Mouse (Mus musculus) heart, embryonic 14.5 days (tissue): ENCODE results near the gene Akt3. TPM values are rescaled to one million over a fixed set of nuclear protein-coding genes. Genes with fewer than 3 reads are reported as not detected.
A peak's percentile ranks its signal among the peaks of the same experiment; 100 is the strongest.

Source experiments
- ATAC-seq: fragments of 200-750 bp; cut with Nextera tagmentation; 2 replicates; pipeline ENCODE4 v1.8.0; 2017; ENCODE audit warnings: low read depth, moderate TSS enrichment; ENCODE audit not compliant: insufficient number of reproducible peaks, insufficient read depth, low FRiP score
- H3K27ac ChIP-seq, 2 experiments: fragments of 200-500 bp in 1 of 2; fragments of 300-500 bp in 1 of 2; sonication (generic) in 1 of 2; replicated peaks in 1 of 2; 2 replicates each; pipeline ENCODE4 v1.5.1; 2012 to 2014; ENCODE audit warnings: low read depth in 2 of 2, low read length in 2 of 2, control low read depth in 1 of 2, mild to moderate bottlenecking in 1 of 2, mixed read lengths in 1 of 2; ENCODE audit not compliant: control insufficient read depth in 1 of 2, insufficient read depth in 1 of 2
- H3K27me3 ChIP-seq: fragments of 300-500 bp; sonication (generic); 2 replicates; pipeline ENCODE4 v1.6.1; 2014; ENCODE audit warnings: mild to moderate bottlenecking, low read length, control low read depth; ENCODE audit not compliant: control insufficient read depth, insufficient read depth
- H3K36me3 ChIP-seq: fragments of 300-500 bp; sonication (generic); 2 replicates; pipeline ENCODE4 v1.6.1; 2014; ENCODE audit warnings: mild to moderate bottlenecking, control low read depth, low read length, mixed read lengths; ENCODE audit not compliant: control insufficient read depth, insufficient read depth
- H3K4me1 ChIP-seq, 2 experiments: fragments of 200-500 bp in 1 of 2; fragments of 300-500 bp in 1 of 2; sonication (generic) in 1 of 2; 2 replicates each; pipeline ENCODE4 v1.6.1; 2012 to 2014; ENCODE audit warnings: low read length in 2 of 2, control low read depth in 1 of 2, mixed read lengths in 1 of 2; ENCODE audit not compliant: control insufficient read depth in 2 of 2, insufficient read depth in 2 of 2
- H3K4me2 ChIP-seq: fragments of 300-500 bp; sonication (generic); 2 replicates; pipeline ENCODE4 v1.6.1; 2014; ENCODE audit warnings: mild to moderate bottlenecking, low read length
- H3K4me3 ChIP-seq, 2 experiments: fragments of 200-500 bp in 1 of 2; fragments of 300-500 bp in 1 of 2; sonication (generic) in 1 of 2; 2 replicates each; pipeline ENCODE4 v1.5.1; 2012 to 2014; ENCODE audit warnings: low read length in 2 of 2, mild to moderate bottlenecking in 2 of 2, control low read depth in 1 of 2, low read depth in 1 of 2, moderate library complexity in 1 of 2; ENCODE audit not compliant: control insufficient read depth in 1 of 2, insufficient read depth in 1 of 2
- H3K9ac ChIP-seq: fragments of 300-500 bp; sonication (generic); 2 replicates; pipeline ENCODE4 v1.6.1; 2014; ENCODE audit warnings: mild to moderate bottlenecking, low read length
- H3K9me3 ChIP-seq: fragments of 300-500 bp; sonication (generic); 2 replicates; pipeline ENCODE4 v1.6.1; 2016; ENCODE audit warnings: low read length, control low read depth; ENCODE audit not compliant: control insufficient read depth
- WGBS: fragments of 180-500 bp; shearing (Covaris S2); extraction: QIAGEN DNeasy Blood & Tissue Kit; methylation state at CpG from one replicate; pipeline ENCODE4 v1.1.7; 2014; 5-methylcytosine and 5-hydroxymethylcytosine counted together
- polyA plus RNA-seq: library from polyadenylated mRNA; unstranded; fragments of >200 nt; fragmentation: Nextera tagmentation; extraction: Ambion mirVana; gene quantifications from 2 replicates; pipeline ENCODE4 v1.2.1, GENCODE M21; 2014

The Akt3 gene
- polyA plus RNA-seq, 1 experiment from 2014 or later: 5.9 TPM

DNA sequence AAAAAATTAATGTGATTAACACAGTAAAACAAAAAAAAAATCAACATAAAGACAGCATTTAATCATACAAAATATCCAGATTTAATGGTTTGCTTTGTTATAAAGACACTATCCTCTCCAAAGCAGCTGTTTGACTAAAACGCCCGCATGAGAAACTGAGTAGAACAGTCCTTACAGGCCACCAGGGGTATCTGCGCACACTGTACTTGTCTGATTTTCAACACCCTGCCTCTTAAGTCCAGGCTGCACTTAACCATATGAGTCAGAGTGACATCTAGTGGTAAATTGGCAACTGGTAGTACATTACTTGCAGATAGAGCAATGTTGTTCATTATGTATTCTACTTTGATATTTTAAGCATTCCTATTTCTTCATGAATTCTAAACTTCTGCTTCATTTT lies 69.3 kb downstream of the Akt3 start:
- H3K27ac ChIP-seq: no peak overlapping the region
- no peaks in the 10 kb centered on the region for H3K36me3 ChIP-seq
- ATAC-seq: no peak
- no peak overlapping the region for H3K4me3 ChIP-seq
- no peak overlapping the region for H3K4me2 ChIP-seq
- H3K27me3 ChIP-seq: no peaks in the 10 kb centered on the region
- no peaks in the 10 kb centered on the region; a peak in 1 of 4 replicates for H3K4me1 ChIP-seq
- no peaks in the 10 kb centered on the region for H3K9me3 ChIP-seq
- WGBS: 6% methylated on average over 3 of the region's 3 CpGs
- no peak overlapping the region for H3K9ac ChIP-seq

GRCm38 (mm10) chr1:177186751-177187150 lies 71.3 kb downstream of the Akt3 start:
- Histone ChIP-seq H3K36me3 (no peaks in the 10 kb centered on the region), H3K9me3 (no peaks in the 10 kb centered on the region), H3K9ac (no peak overlapping the region), H3K27ac (no peak overlapping the region), H3K4me1 (no peaks in the 10 kb centered on the region), H3K27me3 (no peaks in the 10 kb centered on the region), H3K4me3 (no peak overlapping the region), H3K4me2 (no peak overlapping the region)
- ATAC-seq: no peak
- 89% methylated on average over 2 of the region's 2 CpGs for WGBS

DNA sequence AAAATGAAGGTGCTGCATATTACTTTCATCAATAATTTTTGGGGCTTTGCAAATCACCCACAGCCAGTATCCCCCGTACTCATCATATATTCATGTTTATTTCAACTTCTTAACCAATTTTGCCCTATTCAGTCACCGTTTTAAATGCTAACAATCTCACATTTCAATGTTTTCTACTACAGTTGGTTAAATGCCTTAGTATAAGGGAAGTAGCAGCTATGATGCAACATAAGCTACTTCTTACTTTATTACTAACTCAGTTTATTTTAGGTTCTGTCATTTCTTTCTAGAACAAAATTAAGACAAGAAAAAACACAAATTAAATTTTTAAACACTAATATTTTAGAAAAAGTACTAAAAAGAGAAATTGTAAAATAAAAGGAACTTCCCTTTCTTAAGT lies 78.4 kb downstream of the Akt3 start:
- Histone ChIP-seq H3K27ac (no peak overlapping the region), H3K27me3 (no peaks in the 10 kb centered on the region), H3K4me2 (no peak overlapping the region), H3K9ac (no peak overlapping the region), H3K4me1 (peaks cover 0 to 11% of the 10 kb centered on the region in 2 experiments; a peak in 1 of 4 replicates), H3K4me3 (no peak overlapping the region), H3K36me3 (no peaks in the 10 kb centered on the region), H3K9me3 (no peaks in the 10 kb centered on the region)
- no peak for ATAC-seq
- WGBS: 87% methylated on average over 2 of the region's 2 CpGs

DNA sequence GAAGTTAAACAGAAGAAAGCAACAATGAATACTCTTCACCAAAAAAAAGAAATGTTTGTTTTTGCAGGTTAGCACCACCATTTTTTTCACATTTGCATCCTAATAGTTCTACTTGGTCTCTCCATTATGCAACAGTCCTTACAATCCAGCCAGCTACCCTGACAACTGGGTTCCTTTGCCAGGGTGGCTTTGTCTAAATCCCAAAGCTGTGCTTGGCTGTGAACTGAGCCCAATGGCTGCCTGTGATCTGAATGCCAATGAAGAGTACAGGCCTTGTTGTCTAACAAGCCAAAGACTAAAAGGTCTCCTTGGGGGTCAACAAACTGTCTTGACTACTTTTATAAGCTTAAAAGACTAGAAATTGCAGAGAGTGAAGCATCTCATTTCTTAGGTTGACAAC lies 82.6 kb downstream of the Akt3 start:
- no peaks in the 10 kb centered on the region for H3K9me3 ChIP-seq
- no peak overlapping the region for H3K4me3 ChIP-seq
- H3K9ac ChIP-seq: no peak overlapping the region
- H3K27me3 ChIP-seq: no peaks in the 10 kb centered on the region
- H3K4me1 ChIP-seq: peaks cover 0 to 11% of the 10 kb centered on the region in 2 experiments; a peak in 1 of 4 replicates
- no peak for ATAC-seq
- no peaks in the 10 kb centered on the region for H3K36me3 ChIP-seq
- H3K4me2 ChIP-seq: no peak overlapping the region
- no peak overlapping the region for H3K27ac ChIP-seq

DNA sequence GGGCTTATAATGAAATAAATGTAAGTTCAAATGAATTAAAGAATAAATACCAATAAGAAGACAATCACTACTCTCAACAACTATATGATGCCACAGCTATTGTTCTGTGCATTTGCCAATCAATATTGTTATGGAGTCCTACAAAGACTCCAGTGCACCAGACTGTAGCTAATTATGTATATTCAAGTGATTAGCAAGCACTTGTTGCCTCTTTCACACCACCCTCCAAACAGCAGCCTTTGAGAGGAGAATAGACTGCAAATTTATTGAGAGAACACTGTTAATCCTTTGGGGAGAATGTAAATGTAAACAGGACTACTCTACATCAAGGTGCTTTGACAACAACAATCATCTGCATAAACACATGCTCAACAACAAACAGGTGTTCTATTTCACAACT lies 86.7 kb downstream of the Akt3 start:
- Histone ChIP-seq H3K36me3 (no peaks in the 10 kb centered on the region), H3K9me3 (no peaks in the 10 kb centered on the region), H3K4me3 (no peak overlapping the region), H3K4me1 (peaks cover 0 to 6% of the 10 kb centered on the region in 2 experiments; a peak in 2 of 4 replicates), H3K9ac (no peak overlapping the region), H3K27ac (no peak overlapping the region), H3K4me2 (no peak overlapping the region), H3K27me3 (no peaks in the 10 kb centered on the region)
- ATAC-seq: no peak

- H3K9me3 ChIP-seq: no peaks in the 10 kb centered on the region
- H3K9ac ChIP-seq: no peak overlapping the region
- H3K4me3 ChIP-seq: no peak overlapping the region
- peaks cover 0 to 6% of the 10 kb centered on the region in 2 experiments; a peak in 2 of 4 replicates for H3K4me1 ChIP-seq
- 56% methylated on average over 2 of the region's 2 CpGs for WGBS
- ATAC-seq: no peak
- no peaks in the 10 kb centered on the region for H3K36me3 ChIP-seq
- H3K4me2 ChIP-seq: no peak overlapping the region
- H3K27me3 ChIP-seq: no peaks in the 10 kb centered on the region
- H3K27ac ChIP-seq: no peak overlapping the region
Observed at GRCm38 (mm10) chr1:177165789-177166188, 92.2 kb downstream of the Akt3 start.

DNA sequence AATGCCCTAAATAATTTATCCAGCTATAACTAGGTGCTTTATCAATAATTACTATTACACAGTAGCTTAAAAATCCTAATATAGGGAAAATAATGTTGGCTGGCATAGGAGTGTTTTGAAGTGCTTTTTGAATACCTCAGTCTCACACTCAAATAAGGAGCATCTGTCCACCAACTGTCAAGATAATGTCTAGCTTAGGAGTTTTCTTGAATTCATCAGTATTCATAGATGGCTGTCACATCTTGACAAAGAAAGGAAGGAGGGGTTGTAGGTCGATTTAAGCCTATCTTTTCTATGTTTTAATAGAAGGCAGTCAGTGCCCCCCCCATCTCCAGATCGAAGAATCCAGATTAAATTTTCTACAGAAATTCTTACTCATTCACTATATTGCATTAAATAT lies 92.7 kb downstream of the Akt3 start:
- Histone ChIP-seq H3K27me3 (no peaks in the 10 kb centered on the region), H3K4me1 (peaks cover 0 to 6% of the 10 kb centered on the region in 2 experiments; a peak in 2 of 4 replicates), H3K4me3 (no peak overlapping the region), H3K4me2 (no peak overlapping the region), H3K27ac (no peak overlapping the region), H3K9ac (no peak overlapping the region), H3K9me3 (no peaks in the 10 kb centered on the region), H3K36me3 (no peaks in the 10 kb centered on the region)
- WGBS: 79% methylated on average over 2 of the region's 2 CpGs
- no peak for ATAC-seq

- Histone ChIP-seq H3K4me2 (peak overlapping the region; percentile 24), H3K36me3 (no peaks in the 10 kb centered on the region), H3K4me3 (no peak overlapping the region), H3K4me1 (0 out of 4 replicates have a peak, but pooled peaks cover 0 to 6% of the 10 kb centered on the region in 2 experiments), H3K9me3 (no peaks in the 10 kb centered on the region), H3K27me3 (no peaks in the 10 kb centered on the region), H3K27ac (no peak overlapping the region), H3K9ac (no peak overlapping the region)
- no peak for ATAC-seq
- WGBS: 44% methylated on average over 11 of the region's 11 CpGs
Observed at GRCm38 (mm10) chr1:177150344-177151021, 107.5 kb downstream of the Akt3 start.
